Mouse (Mus musculus) MEL (cell line): ENCODE measurements around the gene Adprhl1.

Experiments used
- BHLHE40 ChIP-seq: IDR thresholded peaks from 2 replicates; pipeline ENCODE4 v1.6.1; 2012; ENCODE audit warnings: low read depth, mild to moderate bottlenecking, inconsistent platforms, low read length, improper control_type of control experiment, borderline replicate concordance
- E2F4 ChIP-seq: IDR thresholded peaks from 2 replicates; pipeline ENCODE4 v1.6.1; 2011; ENCODE audit warnings: low read depth, low read length, improper control_type of control experiment, borderline replicate concordance
- EP300 ChIP-seq, 2 experiments: IDR thresholded peaks; 2 replicates each; pipeline ENCODE4 v1.6.1; 2011; ENCODE audit warnings: improper control_type of control experiment in 2 of 2, low read length in 2 of 2, low read depth in 1 of 2, mild to moderate bottlenecking in 1 of 2
- KAT2A ChIP-seq: conservative IDR thresholded peaks from 2 replicates; pipeline ENCODE4 v1.6.1; 2012; ENCODE audit warnings: low read depth, low read length, improper control_type of control experiment, inconsistent platforms
- USF1 ChIP-seq: IDR thresholded peaks from 2 replicates; pipeline ENCODE4 v1.6.1; 2014; ENCODE audit warnings: low read depth, mild to moderate bottlenecking, inconsistent platforms, low read length, improper control_type of control experiment, moderate library complexity
- ZNF384 ChIP-seq: IDR thresholded peaks from 2 replicates; pipeline ENCODE4 v1.6.1; 2012; ENCODE audit warnings: low read depth, mild to moderate bottlenecking, inconsistent platforms, low read length, improper control_type of control experiment

GRCm38 (mm10) chr8:13276941-13277447, 23.0 kb upstream of the Adprhl1 start:
- no peak for TF ChIP-seq EP300 (IDR thresholded peaks at IDR 0.05; ENCODE audit: low read depth in 1 of 2, low read length in 2 of 2)
- TF ChIP-seq USF1, result no peak
- TF ChIP-seq BHLHE40, result no peak
- TF ChIP-seq ZNF384, result no peak
- no peak for TF ChIP-seq E2F4
- no peak for TF ChIP-seq KAT2A
